Mouse (Mus musculus): ENCODE data around the gene Gm45623. TPM values are rescaled to one million over a fixed set of nuclear protein-coding genes. Genes with fewer than 3 reads are reported as not detected.

The Gm45623 gene
- polyA plus RNA-seq, 1 experiment, result 0.04 TPM

- H3K36me3 ChIP-seq (ENCODE audit: control insufficient read depth, insufficient read depth), result no peaks in the 10 kb centered on the region
- no peaks in the 10 kb centered on the region for H3K27me3 ChIP-seq (ENCODE audit: control insufficient read depth, insufficient read depth, insufficient read length)
- H3ac ChIP-seq (ENCODE audit: control insufficient read depth, insufficient read length, low read depth), result no peak overlapping the region
- TF ChIP-seq MYOG (IDR thresholded peaks at IDR 0.05; ENCODE audit: control insufficient read depth, extremely low read depth, insufficient read length) (no peak), FOSL1 (IDR thresholded peaks at IDR 0.05; ENCODE audit: insufficient read depth, low read length, poor library complexity, severe bottlenecking) (no peak), CTCF (IDR thresholded peaks at IDR 0.05; ENCODE audit: control insufficient read depth, insufficient read depth, insufficient read length) (no peak), CEBPB (IDR thresholded peaks at IDR 0.05; ENCODE audit: low read depth) (no peak), MYOD1 (IDR thresholded peaks at IDR 0.05; ENCODE audit: control insufficient read depth, insufficient read length, low read depth) (no peak), USF1 (IDR thresholded peaks at IDR 0.05; ENCODE audit: low read depth) (no peak), MAX (IDR thresholded peaks at IDR 0.05) (no peak)
- no peak overlapping the region for H3K4me3 ChIP-seq (ENCODE audit: insufficient read depth, poor library complexity, severe bottlenecking)
- no peaks in the 10 kb centered on the region for H3K79me3 ChIP-seq (ENCODE audit: low read depth)
- no peaks in the 10 kb centered on the region for H3K79me2 ChIP-seq (ENCODE audit: control insufficient read depth, insufficient read depth)
Measured at GRCm38 (mm10) chr13:56770786-56771185, 17.2 kb upstream of the Gm45623 start.

GRCm38 (mm10) chr13:56770136-56770578, 16.5 kb upstream of the Gm45623 start:
- Histone ChIP-seq H3ac (ENCODE audit: control insufficient read depth, insufficient read length, low read depth) (no peak overlapping the region), H3K79me2 (ENCODE audit: control insufficient read depth, insufficient read depth) (no peaks in the 10 kb centered on the region), H3K4me3 (ENCODE audit: insufficient read depth, poor library complexity, severe bottlenecking) (no peak overlapping the region), H3K79me3 (ENCODE audit: low read depth) (no peaks in the 10 kb centered on the region), H3K27me3 (ENCODE audit: control insufficient read depth, insufficient read depth, insufficient read length) (no peaks in the 10 kb centered on the region), H3K36me3 (ENCODE audit: control insufficient read depth, insufficient read depth) (no peaks in the 10 kb centered on the region)
- TF ChIP-seq MYOD1 (IDR thresholded peaks at IDR 0.05; ENCODE audit: control insufficient read depth, insufficient read length, low read depth) (no peak), CEBPB (IDR thresholded peaks at IDR 0.05; ENCODE audit: low read depth) (no peak), FOSL1 (IDR thresholded peaks at IDR 0.05; ENCODE audit: insufficient read depth, low read length, poor library complexity, severe bottlenecking) (no peak), MYOG (IDR thresholded peaks at IDR 0.05; ENCODE audit: control insufficient read depth, extremely low read depth, insufficient read length) (no peak), USF1 (IDR thresholded peaks at IDR 0.05; ENCODE audit: low read depth) (no peak), MAX (IDR thresholded peaks at IDR 0.05) (no peak)

- H3K36me3 ChIP-seq (ENCODE audit: control insufficient read depth, insufficient read depth), result no peaks in the 10 kb centered on the region
- TF ChIP-seq CTCF (IDR thresholded peaks at IDR 0.05; ENCODE audit: control insufficient read depth, insufficient read depth, insufficient read length) (no peak), MYOD1 (IDR thresholded peaks at IDR 0.05; ENCODE audit: control insufficient read depth, insufficient read length, low read depth) (no peak), CEBPB (IDR thresholded peaks at IDR 0.05; ENCODE audit: low read depth) (no peak), MAX (IDR thresholded peaks at IDR 0.05) (no peak), MYOG (IDR thresholded peaks at IDR 0.05; ENCODE audit: control insufficient read depth, extremely low read depth, insufficient read length) (no peak), FOSL1 (IDR thresholded peaks at IDR 0.05; ENCODE audit: insufficient read depth, low read length, poor library complexity, severe bottlenecking) (no peak)
Measured at GRCm38 (mm10) chr13:56769431-56769830, 15.8 kb upstream of the Gm45623 start.

GRCm38 (mm10) chr13:56766211-56766610, 12.6 kb upstream of the Gm45623 start:
- TF ChIP-seq MAX (IDR thresholded peaks at IDR 0.05), result no peak
- TF ChIP-seq MYOD1 (IDR thresholded peaks at IDR 0.05; ENCODE audit: control insufficient read depth, insufficient read length, low read depth), result no peak
- no peak for TF ChIP-seq USF1 (IDR thresholded peaks at IDR 0.05; ENCODE audit: low read depth)
- TF ChIP-seq CTCF (IDR thresholded peaks at IDR 0.05; ENCODE audit: control insufficient read depth, insufficient read depth, insufficient read length), result no peak
- no peak for TF ChIP-seq FOSL1 (IDR thresholded peaks at IDR 0.05; ENCODE audit: insufficient read depth, low read length, poor library complexity, severe bottlenecking)
- TF ChIP-seq MYOG (IDR thresholded peaks at IDR 0.05; ENCODE audit: control insufficient read depth, extremely low read depth, insufficient read length), result no peak
- no peak for TF ChIP-seq CEBPB (IDR thresholded peaks at IDR 0.05; ENCODE audit: low read depth)
- Histone ChIP-seq H3K4me3 (ENCODE audit: insufficient read depth, poor library complexity, severe bottlenecking) (no peak overlapping the region), H3K27me3 (ENCODE audit: control insufficient read depth, insufficient read depth, insufficient read length) (no peaks in the 10 kb centered on the region), H3K79me2 (ENCODE audit: control insufficient read depth, insufficient read depth) (no peaks in the 10 kb centered on the region), H3ac (ENCODE audit: control insufficient read depth, insufficient read length, low read depth) (no peak overlapping the region), H3K36me3 (ENCODE audit: control insufficient read depth, insufficient read depth) (no peaks in the 10 kb centered on the region), H3K79me3 (ENCODE audit: low read depth) (no peaks in the 10 kb centered on the region)

More at GRCm38 (mm10) chr13:56769431-56769830, 15.8 kb upstream of the Gm45623 start:
- no peak overlapping the region for H3ac ChIP-seq (ENCODE audit: control insufficient read depth, insufficient read length, low read depth)
- no peaks in the 10 kb centered on the region for H3K79me2 ChIP-seq (ENCODE audit: control insufficient read depth, insufficient read depth)
- H3K27me3 ChIP-seq (ENCODE audit: control insufficient read depth, insufficient read depth, insufficient read length), result no peaks in the 10 kb centered on the region
- no peak overlapping the region for H3K4me3 ChIP-seq (ENCODE audit: insufficient read depth, poor library complexity, severe bottlenecking)
- no peaks in the 10 kb centered on the region for H3K79me3 ChIP-seq (ENCODE audit: low read depth)

GRCm38 (mm10) chr13:56765284-56766032, 11.8 kb upstream of the Gm45623 start:
- Histone ChIP-seq H3K27me3 (ENCODE audit: control insufficient read depth, insufficient read depth, insufficient read length) (no peaks in the 10 kb centered on the region), H3ac (ENCODE audit: control insufficient read depth, insufficient read length, low read depth) (no peak overlapping the region), H3K79me2 (ENCODE audit: control insufficient read depth, insufficient read depth) (no peaks in the 10 kb centered on the region), H3K36me3 (ENCODE audit: control insufficient read depth, insufficient read depth) (no peaks in the 10 kb centered on the region), H3K4me3 (ENCODE audit: insufficient read depth, poor library complexity, severe bottlenecking) (no peak overlapping the region), H3K79me3 (ENCODE audit: low read depth) (no peaks in the 10 kb centered on the region)
- no peak for TF ChIP-seq MYOG (IDR thresholded peaks at IDR 0.05; ENCODE audit: control insufficient read depth, extremely low read depth, insufficient read length)
- TF ChIP-seq MYOD1 (IDR thresholded peaks at IDR 0.05; ENCODE audit: control insufficient read depth, insufficient read length, low read depth), result no peak
